Mouse (Mus musculus) megakaryocyte-erythroid progenitor cell, adult 5-6 weeks (primary cell): ENCODE measurements around the gene Itsn1. TPM values are rescaled to one million over a fixed set of nuclear protein-coding genes. Genes with fewer than 3 reads are reported as not detected.

Experiments used
- ATAC-seq: replicated peaks from 2 replicates; pipeline ENCODE4 v1.8.0; 2016; ENCODE audit warnings: mild to moderate bottlenecking, inconsistent platforms; ENCODE audit not compliant: severe bottlenecking, poor library complexity, low FRiP score, low TSS enrichment
- total RNA-seq, 2 experiments: library from RNA; stranded (forward) in 1 of 2; stranded (reverse) in 1 of 2; fragments of 200-1000, 215-1000 nt in 1 of 2; fragments of >200 nt in 1 of 2; fragmentation: Nextera tagmentation in 1 of 2; gene quantifications; 2 replicates each; pipeline ENCODE4 v1.2.3; 2014 to 2017

Itsn1 gene
- total RNA-seq (2014; fragmentation: Nextera tagmentation) (24.0 and 27.8 TPM in 2 replicates), total RNA-seq (2017) (6.8 and 28.4 TPM in 2 replicates)

GRCm38 (mm10) chr16:91729066-91729482 is at the start of gene Itsn1:
TSS of gene Itsn1 (plus strand) at chr16:91729281.
- peak; percentile 83 for ATAC-seq

- ATAC-seq, result 0 out of 2 replicates have a peak, but pooled peaks have one; percentile 42
Observed at GRCm38 (mm10) chr16:91680656-91681055, 48.4 kb upstream of the Itsn1 start.

- ATAC-seq, result no peak
Observed at GRCm38 (mm10) chr16:91685526-91685925, 43.6 kb upstream of the Itsn1 start.

DNA sequence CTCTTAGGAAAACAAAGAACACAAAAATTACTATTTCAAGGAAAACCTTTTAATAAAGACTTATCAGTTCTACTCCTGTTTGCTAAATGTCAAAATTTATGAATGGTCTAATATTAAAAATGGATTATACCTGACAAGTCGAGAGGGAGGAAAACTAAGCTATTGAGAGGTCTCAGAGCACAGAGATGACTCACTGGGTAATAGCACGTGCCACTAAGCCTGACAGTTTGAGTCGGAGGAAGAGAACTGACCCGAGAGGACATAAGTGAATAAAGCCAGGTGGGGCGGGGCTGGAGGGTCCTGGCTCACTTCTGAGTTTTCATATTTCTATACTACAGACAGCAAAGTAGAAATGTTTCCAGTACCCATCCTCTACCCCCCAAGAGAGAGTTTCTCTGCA is 42.7 kb upstream of the Itsn1 start:
- ATAC-seq, result no peak

- ATAC-seq, result no peak
Observed at GRCm38 (mm10) chr16:91688023-91688618, 41.0 kb upstream of the Itsn1 start.

DNA sequence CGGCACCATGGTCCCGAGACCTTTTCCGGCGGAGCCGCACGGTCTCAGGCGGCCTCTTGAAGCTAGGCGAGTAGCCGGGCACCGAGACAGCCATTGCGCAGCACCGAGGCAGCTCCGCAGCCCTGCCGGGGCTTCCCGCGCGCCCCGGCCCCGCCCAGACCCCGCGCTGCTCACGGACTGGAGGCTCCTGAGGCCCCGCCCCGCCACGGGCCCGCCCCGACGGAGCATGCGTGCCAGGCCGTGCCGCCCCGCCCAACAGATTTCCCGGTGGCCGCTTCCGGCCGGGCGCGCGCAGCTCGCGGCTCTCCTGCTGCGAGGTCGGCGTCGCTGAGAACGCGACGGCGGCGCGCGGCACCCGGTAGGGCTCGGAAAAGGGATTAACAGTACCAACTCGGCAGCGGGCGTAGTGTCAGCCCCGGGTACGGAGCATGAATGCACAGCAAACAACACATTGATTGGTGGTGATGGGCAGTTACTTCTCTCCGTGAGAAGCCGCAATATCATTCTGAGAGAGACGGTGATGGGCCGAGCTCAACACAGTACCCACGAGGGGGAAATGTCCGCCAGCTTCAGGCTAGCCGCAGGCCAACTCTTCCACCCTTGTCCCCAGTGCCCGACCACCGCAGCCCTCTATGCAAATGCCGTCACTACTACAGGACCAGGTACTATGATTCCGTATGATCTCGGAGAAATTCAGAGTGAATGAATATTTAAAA is 40.3 kb upstream of the Itsn1 start, which contains the start of gene Donson:
Gene Donson, minus strand, starts transcription at position 152 of the 716 bp plus-strand sequence.
- ATAC-seq, result peak; percentile 78

- peak; percentile 60 for ATAC-seq
Observed at GRCm38 (mm10) chr16:91689791-91690190, 39.3 kb upstream of the Itsn1 start.

DNA sequence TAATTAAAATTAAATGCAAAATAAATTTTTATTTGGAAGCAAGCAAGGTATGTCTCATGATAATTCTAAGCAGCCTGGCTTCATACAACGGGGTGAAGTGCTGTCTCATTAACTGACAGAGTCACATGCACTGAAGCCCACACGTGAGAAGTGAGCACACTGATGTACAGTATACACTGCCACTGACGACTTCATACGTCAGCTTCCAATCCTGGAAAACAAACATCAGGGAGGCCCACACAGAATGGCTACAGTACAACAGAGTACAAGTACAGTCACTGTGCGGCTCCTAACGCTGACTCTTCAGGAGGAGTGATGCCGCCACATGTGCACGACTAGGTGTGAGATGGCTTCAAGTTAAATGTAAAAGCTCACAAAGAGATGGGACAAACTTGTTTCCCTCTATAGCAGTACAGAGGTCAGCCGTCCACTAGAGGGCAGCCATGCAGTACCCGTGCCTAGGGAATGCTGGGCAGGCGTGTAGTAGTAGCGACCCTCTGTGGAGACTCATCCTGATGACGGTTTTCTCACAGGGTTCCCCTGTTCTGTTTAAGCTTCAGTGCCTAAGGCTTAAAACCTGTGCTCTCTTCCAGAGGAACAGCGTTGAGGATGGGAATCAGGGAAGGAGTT is 34.5 kb upstream of the Itsn1 start:
- ATAC-seq, result peak; percentile 85

DNA sequence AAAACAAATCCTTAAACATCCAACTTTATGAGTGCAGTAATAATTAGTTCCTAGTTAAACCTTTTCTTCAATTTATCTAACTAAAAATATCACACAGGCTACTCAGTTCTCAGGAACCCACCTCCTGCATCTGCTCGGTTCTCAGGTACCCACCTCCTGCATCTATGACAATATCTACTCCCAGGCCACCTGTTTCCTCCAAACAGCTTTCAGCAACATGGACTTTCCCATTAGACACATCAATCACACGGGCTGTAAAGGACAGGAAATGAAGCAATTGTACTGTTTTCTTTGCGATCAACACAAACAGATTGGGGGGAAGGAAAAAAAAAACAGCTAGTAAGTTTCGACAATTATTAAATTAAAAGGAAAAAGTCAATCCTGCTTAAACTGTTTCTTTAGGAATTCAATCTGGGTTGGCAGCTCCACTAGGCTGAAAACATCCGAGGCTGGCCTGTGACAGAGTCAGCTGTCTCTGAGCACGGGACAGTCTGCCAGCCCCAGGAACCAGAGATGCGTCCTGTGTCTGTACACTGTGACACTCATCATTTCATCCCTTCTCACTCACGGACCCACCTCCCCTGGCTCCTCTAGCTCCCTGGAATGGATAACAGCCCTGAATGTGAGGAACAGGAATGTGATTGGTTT is 33.8 kb upstream of the Itsn1 start:
- ATAC-seq, result no peak

DNA sequence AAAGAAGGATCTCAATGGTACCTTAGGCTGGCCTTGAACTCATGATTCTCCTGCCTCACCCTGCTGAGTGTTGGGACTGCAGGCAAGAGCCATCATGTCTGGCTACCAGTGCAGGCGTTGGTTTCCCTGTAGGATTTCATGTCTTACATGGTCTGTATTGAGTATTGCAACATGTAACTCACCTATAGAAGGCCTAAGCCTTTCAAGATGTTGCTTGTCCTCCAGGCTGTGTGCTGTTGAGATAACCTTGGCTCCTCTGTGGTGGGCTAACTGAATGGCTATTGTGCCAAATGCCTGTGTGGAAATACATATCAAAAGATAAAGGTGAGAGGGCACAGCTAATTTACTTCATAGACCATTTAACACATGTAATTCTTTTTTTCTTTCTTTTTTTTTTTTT is 30.1 kb upstream of the Itsn1 start:
- ATAC-seq, result peak; percentile 62

DNA sequence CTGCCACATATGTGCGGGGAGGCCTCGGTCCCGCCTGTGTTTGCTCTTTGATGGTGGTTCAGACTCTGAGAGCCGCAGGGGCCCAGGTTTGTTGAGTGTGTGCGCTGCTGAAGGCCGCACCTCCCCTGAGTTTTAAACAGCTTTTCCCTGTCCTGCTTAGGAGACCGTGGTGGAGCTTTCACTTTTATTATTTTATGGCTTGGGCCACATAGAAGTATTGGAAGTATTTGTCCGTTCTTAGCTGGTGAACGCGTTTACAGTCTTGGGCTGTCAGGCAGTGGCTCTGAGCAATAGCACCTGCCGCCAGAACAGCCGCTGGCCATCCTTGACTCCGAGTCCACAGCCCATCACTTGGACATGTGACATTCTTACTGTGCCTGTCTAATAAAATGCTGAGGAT is 27.2 kb upstream of the Itsn1 start:
- ATAC-seq, result no peak

DNA sequence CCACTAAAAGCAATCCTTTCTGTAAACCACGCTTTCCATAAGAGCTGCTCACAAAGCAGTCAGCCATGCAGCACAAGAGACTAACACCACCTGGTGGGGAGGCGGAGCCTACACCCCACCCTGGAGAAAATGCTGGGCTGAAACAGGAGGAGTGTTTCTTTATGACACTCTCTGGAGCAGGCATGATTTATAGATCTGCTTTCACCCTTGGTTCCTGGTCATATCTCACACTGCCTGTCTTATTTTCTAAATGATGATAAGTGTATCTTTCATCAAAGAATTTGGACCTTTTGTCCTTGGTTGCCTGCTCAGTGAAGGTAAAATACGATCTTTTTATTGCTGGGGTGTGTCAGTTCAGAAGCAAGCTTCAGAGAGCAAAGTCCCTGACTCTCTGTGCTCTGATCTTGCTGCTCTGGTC is 26.3 kb upstream of the Itsn1 start:
- ATAC-seq, result peak; percentile 32; the same call in 1 of the 2 replicates

- no peak for ATAC-seq
Observed at GRCm38 (mm10) chr16:91704603-91705340, 24.3 kb upstream of the Itsn1 start.

DNA sequence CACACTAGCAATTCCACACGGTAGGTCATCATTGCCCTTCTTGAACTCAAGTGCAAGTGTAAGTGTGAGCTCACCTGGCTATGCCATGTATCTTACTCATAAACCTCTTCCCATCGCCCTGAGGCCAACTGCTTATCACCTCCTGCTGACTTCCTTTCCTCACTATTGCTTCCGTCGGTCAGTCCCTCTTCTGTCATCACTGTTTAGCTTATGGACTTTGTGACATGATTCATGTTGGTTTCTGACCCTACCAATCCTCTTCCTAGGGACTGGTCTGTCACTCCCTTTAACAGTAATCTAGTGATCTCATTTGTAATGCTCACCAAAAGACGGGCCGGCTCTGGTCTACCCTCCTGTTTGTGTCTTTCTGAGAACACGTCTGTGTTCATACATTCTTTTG is 18.8 kb upstream of the Itsn1 start:
- no peak for ATAC-seq

GRCm38 (mm10) chr16:91716927-91717349 is 12.1 kb upstream of the Itsn1 start:
- ATAC-seq, result peak; percentile 98

GRCm38 (mm10) chr16:91717399-91717798 is 11.7 kb upstream of the Itsn1 start:
- peak; percentile 68 for ATAC-seq

DNA sequence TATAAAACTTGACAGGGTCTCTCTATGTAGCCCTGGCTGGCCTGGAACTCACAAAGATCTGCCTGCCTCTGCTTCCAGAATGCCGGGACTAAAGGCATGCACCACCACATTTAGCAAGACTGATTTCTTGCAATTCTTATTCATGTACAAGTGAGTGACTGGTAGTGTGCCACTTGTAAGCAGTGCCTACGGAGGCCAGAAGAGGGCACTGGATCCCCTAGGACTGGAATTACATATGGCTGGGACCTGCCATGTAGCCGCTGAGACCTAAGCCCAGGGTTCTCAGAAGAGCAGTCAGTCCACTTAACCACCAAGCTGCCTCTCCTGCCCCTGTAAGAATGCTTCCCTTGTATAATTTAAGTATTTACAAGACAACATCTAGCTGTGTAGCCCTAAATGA is 4.8 kb upstream of the Itsn1 start:
- ATAC-seq, result peak; percentile 33; the same call in 1 of the 2 replicates

- no peak for ATAC-seq
Observed at GRCm38 (mm10) chr16:91727433-91727832, 1.6 kb upstream of the Itsn1 start.
